Mouse (Mus musculus): ENCODE measurements around the gene Stt3b. TPM values are rescaled to one million over a fixed set of nuclear protein-coding genes. Genes with fewer than 3 reads are reported as not detected.

The Stt3b gene
- total RNA-seq, 2 experiments from 2014 or later, result 64.8 to 69.5 TPM

DNA sequence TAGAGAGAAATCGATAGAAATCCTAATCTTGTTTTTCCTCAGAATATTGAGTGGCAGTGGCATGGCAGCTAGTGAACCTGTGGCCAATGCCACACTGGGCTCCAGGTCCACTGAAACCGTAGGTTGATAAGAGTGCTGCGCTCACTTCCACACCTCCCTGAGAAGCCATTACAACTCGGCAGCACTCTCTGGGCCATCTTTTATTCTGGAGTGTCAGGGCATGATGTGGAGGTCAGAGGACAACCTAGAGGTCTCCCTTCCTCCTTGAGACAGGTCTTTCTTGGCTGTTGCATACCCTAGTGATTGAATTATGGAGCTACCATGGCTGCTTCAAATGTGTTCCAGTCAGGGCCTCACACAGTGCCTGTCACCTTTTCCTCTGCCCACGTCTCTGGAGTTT, 48.3 kb downstream of the Stt3b start:
- DNase-seq, result no peak

DNA sequence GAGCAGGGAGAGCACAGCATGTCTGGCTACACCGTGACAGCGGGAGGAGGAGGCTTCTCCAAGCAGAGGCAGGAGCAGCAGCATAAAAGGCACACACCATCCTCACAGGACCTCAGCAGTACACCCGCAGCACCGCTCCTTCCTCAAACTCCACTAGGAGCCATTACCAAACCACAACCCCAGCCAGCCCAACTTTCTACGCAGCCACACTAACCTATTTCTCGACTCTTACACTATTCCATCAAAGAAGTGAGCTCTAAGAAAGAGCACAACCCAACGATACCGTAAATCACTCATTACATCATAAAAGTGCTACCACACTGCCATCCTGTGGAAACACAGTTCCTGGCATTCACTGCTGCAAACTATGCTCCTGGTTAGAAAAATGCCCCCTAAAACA, 48.8 kb downstream of the Stt3b start:
- DNase-seq, result peak; percentile 9

GRCm38 (mm10) chr9:115260464-115260863, 49.8 kb downstream of the Stt3b start:
- no peak for DNase-seq

GRCm38 (mm10) chr9:115259866-115260265, 50.4 kb downstream of the Stt3b start:
- no peak for DNase-seq

GRCm38 (mm10) chr9:115257733-115258286, 52.4 kb downstream of the Stt3b start:
- DNase-seq, result no peak

DNA sequence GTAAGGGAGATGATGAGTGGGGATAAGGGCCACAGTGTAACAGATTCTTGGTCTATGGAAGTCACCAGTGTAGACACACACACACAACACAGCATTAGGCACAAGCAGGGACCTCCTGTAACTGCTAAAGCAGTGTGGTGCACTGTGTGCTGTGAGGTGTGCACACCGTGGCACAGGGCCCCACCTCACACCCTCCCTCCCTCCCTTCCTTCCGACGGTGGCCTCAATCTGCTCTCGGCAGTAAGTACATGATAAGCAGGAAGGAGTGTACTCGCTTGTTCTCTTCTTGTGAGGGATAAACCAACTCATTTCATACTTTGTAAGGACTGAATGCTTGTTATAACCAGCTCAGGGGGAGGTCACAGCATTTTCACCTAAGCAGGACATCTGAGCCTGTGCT, 61.1 kb downstream of the Stt3b start:
- DNase-seq, result no peak

GRCm38 (mm10) chr9:115245092-115245491, 65.1 kb downstream of the Stt3b start:
- DNase-seq, result no peak

DNA sequence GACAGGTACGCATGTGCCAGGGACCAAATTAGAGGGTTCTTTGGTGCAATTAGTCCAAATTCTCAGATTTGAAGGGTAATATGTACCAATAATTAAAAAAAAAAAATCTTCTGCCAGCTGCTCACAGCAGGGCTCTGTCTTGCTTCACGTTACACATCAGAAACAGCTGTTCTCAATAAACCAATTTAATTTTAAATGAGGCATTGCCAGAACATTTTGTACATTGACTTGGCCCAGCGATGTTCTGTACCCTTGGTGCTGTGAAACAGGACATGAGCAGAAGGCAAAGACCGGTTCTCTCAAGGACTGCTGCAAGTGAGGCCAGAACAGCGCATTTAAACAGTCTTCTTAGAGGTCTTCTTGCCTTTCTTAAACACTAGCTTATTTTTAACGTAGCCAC, 66.6 kb downstream of the Stt3b start:
- DNase-seq, result no peak

DNA sequence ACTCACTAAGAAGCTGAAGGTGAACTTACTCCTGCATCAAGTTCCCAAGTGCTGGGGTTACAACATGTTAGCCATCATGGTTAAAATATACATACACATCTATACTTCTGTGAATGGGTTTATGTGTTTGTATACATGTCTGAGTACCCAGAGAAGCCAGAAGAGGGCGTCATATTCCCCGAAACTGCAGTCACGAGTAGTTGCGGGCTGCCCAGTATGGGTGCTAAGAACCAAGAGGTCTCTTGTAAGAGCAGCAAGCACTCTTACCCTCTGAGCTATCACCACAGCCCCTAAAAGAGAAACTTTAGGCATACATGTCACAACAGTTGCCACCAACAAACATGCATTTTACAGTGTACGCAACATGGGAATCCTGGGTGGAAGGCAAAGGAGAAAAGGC, 70.4 kb downstream of the Stt3b start:
- no peak for DNase-seq

- no peak for DNase-seq
These were observed 72.3 kb downstream of the Stt3b start for GRCm38 (mm10) chr9:115237943-115238342.

DNA sequence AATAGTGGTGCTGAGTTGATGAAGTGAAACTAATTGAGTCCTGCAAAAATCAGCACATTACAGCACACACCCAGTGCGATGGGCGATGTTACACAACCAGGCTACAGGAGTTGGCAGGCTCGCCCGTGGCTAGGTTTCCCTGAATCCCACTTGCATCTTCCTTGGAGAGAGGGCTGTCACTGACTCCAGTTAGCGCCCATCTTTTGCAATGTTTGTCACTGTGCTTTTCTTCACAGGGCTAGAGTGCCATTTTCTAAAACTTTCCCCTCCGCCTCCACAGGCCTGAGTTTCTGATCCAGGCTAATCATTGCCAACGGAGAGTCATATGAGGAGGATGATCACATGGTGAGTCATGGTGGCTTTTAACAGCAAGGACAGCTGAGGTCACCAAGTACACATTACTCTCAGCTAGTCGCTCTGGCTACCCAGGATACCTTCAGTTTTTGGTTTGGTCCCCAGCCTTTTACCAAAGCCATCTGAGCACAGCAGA, 73.8 kb downstream of the Stt3b start:
- DNase-seq, result peak; percentile 16

DNA sequence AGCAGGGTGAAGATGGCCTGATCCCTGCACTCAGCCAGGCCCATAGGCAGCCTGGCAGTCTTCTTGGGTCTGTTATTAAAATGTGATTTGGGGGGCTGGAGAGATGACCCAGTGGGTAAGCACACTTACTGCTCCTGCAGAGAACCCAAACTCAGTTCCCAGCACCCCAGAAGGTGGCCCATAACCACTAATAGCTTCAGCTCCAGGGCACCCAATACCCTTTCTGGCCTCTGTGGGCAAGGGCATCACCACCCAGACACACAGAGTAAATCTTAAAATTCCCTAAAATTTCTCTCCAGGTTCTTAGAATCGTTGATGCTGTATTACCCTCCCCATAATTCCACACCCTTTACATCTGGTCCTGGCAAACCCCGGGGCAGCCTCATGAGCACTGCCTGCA, 75.7 kb downstream of the Stt3b start:
- no peak for DNase-seq

DNA sequence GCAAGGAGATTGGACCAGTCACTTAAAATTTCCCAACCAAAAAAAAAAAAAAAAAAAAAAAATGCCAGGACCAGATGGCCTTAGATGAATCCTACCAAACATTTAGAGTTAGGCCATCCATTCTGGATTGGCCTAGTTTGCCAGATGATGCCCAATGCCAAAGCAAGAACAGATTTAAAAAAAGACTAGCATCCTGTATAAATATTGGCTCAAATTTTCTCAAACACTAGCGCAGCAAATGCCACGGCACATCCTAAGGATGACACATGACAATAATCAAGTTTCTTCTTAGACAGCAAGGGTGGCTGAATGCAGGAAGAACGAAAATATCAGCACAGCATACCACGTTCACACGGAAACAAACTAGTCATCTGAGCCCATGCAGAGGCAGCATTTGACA, 76.5 kb downstream of the Stt3b start:
- DNase-seq, result no peak

GRCm38 (mm10) chr9:115231476-115231875, 78.7 kb downstream of the Stt3b start:
- no peak for DNase-seq

- DNase-seq, result no peak
These were observed 80.1 kb downstream of the Stt3b start for GRCm38 (mm10) chr9:115230141-115230540.

DNA sequence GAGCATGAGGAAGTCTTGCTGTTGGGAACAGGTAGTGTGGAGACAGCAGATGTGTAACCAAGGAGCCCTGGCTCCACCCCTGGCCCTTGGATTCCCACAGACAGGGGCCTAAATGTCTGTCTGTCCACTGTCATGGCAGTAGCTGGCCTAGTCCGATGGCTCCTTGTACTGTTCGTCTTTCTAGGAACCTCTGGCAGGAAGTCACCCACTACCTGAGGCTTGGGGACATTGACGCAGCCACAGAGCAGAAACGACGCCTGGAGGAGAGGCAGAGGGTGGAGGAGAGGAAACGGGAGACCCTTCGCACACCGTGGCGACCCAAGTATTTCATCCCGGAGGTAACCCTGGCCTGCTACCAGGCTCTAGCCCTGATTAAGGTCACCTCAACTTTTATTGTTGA, 80.5 kb downstream of the Stt3b start:
- no peak for DNase-seq

DNA sequence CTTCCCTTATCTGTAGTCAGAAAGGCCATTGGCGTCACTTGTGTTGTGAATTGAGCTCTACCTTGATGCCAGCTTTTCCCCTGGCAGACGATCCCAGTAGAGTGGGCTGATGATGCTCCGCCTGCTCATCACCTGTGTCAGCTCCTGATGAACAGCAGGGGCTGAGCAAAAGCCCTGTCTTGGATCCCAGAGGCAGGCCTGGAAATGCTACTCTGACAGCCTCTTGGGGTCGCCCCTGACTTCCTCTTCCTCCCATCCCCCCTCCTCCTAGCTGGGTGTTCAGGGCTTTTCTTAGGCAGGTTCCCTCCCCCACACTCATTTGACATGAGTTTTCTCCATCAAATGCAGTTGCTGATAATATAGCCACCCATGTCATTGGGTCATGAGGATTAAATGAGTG, 81.1 kb downstream of the Stt3b start:
- DNase-seq, result no peak

- no peak for DNase-seq
These were observed 85.4 kb downstream of the Stt3b start for GRCm38 (mm10) chr9:115224744-115225354.

- no peak for DNase-seq
These were observed 89.0 kb downstream of the Stt3b start for GRCm38 (mm10) chr9:115221265-115221664.

DNA sequence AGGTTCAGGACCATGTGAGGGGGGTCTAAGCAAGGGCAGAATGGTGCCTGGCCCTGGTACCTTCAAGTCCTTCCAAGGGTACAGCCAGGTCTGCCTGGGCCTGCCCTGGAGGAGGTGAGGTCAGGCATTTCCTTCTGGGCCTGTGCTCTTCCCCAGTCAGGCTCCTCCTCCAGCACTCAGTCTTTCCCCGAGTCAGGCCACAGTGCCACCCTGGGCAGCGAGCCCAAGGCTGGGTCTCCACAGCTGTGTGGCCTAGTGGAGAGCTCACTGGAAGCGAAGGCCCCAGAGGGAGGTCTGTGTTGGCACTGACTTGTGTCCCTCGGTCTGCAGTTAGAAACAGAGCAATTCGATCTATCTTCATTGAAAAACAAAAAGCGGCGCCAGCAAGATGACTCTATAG, 89.8 kb downstream of the Stt3b start:
- no peak for DNase-seq

DNA sequence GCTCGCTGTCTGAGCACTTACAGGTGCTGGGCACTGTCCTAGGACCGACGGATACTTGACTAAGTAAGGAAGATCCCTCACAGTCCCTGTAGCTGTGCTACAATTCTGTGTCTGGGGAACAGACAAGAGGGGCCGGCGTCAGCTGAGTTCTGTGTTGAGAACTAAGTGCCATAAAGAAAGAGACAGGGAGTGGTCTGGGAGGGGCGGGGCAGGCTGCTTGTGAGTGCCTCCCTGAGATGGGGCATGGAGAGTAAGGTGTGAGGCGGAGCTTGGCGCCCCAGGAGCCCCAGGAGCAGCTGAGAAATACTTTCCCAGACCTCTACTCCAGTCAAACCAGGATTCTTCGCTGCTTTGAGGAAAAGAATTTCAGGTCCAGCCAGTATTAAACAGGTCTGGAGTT, 92.2 kb downstream of the Stt3b start:
- DNase-seq, result no peak

DNA sequence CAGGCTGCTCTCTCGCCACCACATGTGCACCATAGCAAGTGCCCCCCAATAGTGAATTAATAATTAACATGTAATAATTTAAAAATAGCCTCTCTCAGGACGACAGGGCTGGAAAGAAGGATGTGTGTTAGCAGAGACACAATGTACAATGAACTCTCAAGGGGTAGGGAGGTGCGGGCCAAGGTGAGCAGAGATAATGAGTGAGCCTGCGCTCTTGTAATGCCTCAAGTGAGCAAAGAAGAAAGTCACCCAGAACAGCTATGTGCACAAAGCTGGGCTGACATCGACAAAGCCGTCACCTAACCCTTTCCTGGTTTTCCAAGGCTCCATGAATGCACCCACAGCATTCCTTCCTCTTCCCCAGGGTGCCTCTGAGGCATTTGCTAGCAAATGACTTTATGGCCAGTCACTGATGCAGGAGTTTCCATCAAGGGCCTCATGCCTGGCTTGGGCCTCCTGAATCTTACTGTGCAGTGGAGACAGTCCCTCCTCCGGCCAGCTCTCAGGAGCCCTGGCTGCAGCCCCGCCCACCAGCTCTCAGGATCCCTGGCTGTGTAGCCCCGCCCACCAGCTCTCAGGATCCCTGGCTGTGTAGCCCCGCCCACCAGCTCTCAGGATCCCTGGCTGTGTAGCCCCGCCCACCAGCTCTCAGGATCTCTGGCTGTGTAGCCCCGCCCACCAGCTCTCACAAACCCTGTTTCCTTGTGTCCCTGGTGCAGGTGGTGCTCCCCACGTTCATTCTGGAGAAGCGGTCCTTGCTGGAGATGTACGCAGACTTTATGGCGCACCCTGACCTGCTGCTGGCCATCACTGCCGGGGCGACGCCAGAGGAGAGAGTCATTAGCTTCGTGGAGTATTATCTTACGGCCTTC, 94.2 kb downstream of the Stt3b start:
- DNase-seq, result no peak
